Mouse (Mus musculus) adrenal gland, adult 2 months (tissue): ENCODE data around the gene Ech1. TPM values are rescaled to one million over a fixed set of nuclear protein-coding genes. Genes with fewer than 3 reads are reported as not detected.

ENCODE experiments used
- DNase-seq: peaks from one replicate; pipeline ENCODE4 v3.0.0; 2021
- polyA plus RNA-seq: library from polyadenylated mRNA; depleted of rRNA; stranded (reverse); fragments of >200 nt; gene quantifications from 2 replicates; pipeline ENCODE4 v1.2.3, GENCODE M21; 2012
- total RNA-seq, 2 experiments: library from RNA; stranded (reverse); gene quantifications; 2 replicates each; pipeline ENCODE4 v1.2.3; 2021

The Ech1 gene
- total and polyA plus RNA-seq, 3 experiments: 486 to 711 (median 520) TPM

- no peak for DNase-seq
These were observed 22.0 kb upstream of the Ech1 start for GRCm38 (mm10) chr7:28802846-28803588.

- DNase-seq: no peak
These were observed 21.3 kb upstream of the Ech1 start for GRCm38 (mm10) chr7:28803756-28804155.

GRCm38 (mm10) chr7:28806869-28807268 is 18.1 kb upstream of the Ech1 start:
- DNase-seq: no peak

GRCm38 (mm10) chr7:28807641-28808220 is 17.3 kb upstream of the Ech1 start:
- peak; percentile 86 for DNase-seq

- peak; percentile 61 for DNase-seq
These were observed 16.6 kb upstream of the Ech1 start, which contains the start of gene Hnrnpl for GRCm38 (mm10) chr7:28808221-28808941. Gene Hnrnpl (plus strand): TSS chr7:28808541.

- peak; percentile 97 for DNase-seq
These were observed 16.0 kb upstream of the Ech1 start for GRCm38 (mm10) chr7:28808957-28809393.

- peak; percentile 82 for DNase-seq
These were observed 15.5 kb upstream of the Ech1 start for GRCm38 (mm10) chr7:28809401-28810089.

GRCm38 (mm10) chr7:28810107-28811066 is 14.6 kb upstream of the Ech1 start:
- DNase-seq: peak; percentile 99

GRCm38 (mm10) chr7:28811228-28811627 is 13.8 kb upstream of the Ech1 start:
- peak; percentile 96 for DNase-seq

GRCm38 (mm10) chr7:28811640-28812275 is 13.3 kb upstream of the Ech1 start:
- DNase-seq: no peak

GRCm38 (mm10) chr7:28812436-28812835 is 12.6 kb upstream of the Ech1 start:
- DNase-seq: no peak

GRCm38 (mm10) chr7:28812949-28813348 is 12.1 kb upstream of the Ech1 start:
- no peak for DNase-seq

- DNase-seq: no peak
These were observed 10.5 kb upstream of the Ech1 start for GRCm38 (mm10) chr7:28814306-28815034.

- DNase-seq: no peak
These were observed 9.8 kb upstream of the Ech1 start for GRCm38 (mm10) chr7:28815230-28815629.

GRCm38 (mm10) chr7:28816201-28816600 is 8.8 kb upstream of the Ech1 start:
- DNase-seq: no peak

- no peak for DNase-seq
These were observed 8.1 kb upstream of the Ech1 start for GRCm38 (mm10) chr7:28816920-28817319.

GRCm38 (mm10) chr7:28817524-28817923 is 7.5 kb upstream of the Ech1 start:
- no peak for DNase-seq

GRCm38 (mm10) chr7:28817957-28818356 is 7.1 kb upstream of the Ech1 start:
- DNase-seq: no peak

- no peak for DNase-seq
These were observed 6.6 kb upstream of the Ech1 start for GRCm38 (mm10) chr7:28818436-28818835.
